Mouse (Mus musculus): ENCODE measurements at regions not wholly inside any gene's neighbourhood (a gene's known extent, or its start where the extent isn't known, plus 50 kb on each side); places are given as distances from the start of the nearest gene placed in this dataset.

- DNase-seq (ENCODE audit: low read depth, low spot score) = no peak
Measured at GRCm38 (mm10) chr8:34495974-34496373, 384.4 kb upstream of the Gm10131 start.

- no peak for DNase-seq (ENCODE audit: low read depth, low spot score)
Measured at GRCm38 (mm10) chr8:34488746-34489400, 377.3 kb upstream of the Gm10131 start.

DNA sequence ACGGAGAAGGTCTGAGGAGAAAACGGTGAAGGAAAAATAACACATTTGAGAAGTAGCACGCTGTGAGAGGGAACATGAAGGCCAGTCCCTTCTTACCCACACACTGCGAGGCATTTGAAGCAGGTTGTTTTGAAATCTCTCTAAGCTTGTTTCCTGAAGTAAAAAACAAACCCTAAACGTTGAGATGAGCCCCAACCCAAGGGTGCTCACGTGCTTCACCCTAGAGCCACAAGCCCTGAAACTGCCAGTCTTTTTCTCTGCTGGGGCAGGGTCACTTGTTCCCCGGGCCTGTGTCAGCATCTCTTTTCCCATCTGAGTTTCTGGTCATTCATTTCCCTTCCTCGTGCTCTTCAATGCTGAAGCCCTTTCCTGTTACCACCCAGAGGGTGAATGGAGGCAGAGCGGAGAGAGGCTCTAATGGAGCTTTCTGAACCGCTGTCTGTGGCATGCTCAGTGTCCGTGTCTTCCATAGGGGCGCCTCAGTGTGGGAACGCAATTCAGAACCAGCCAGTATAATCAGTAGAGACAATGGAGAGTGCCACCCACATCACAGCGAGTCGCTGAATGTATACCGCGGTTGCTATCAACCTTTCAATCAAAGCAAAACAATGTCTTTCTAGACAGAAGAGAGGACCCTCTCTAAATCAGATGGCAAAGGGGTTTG is 375.0 kb upstream of the Gm10131 start:
- no peak for DNase-seq (ENCODE audit: low read depth, low spot score)

GRCm38 (mm10) chr8:34485905-34486304 is 374.4 kb upstream of the Gm10131 start:
- no peak for DNase-seq (ENCODE audit: low read depth, low spot score)

DNA sequence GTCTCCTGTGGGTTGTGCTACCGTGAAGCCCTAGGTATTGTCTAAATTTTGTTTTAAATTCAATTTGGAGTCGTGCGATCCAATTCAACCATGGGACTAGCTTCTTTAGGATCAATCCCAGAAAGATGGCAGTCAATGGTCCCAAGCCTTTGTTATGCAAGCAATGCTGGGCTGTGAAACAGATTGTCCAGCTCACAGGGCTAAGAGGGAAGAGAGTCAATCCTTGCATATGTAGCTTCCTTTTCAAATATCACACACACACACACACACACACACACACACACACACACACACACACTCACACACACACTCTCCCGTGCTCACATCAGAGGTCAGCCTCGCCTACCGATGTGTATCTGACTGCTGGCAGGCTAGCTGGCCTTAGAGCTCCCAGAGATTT is 373.8 kb upstream of the Gm10131 start:
- no peak for DNase-seq (ENCODE audit: low read depth, low spot score)

- peak; percentile 64 for DNase-seq (ENCODE audit: low read depth, low spot score)
Measured at GRCm38 (mm10) chr8:34484551-34485335, 373.2 kb upstream of the Gm10131 start.

- DNase-seq (ENCODE audit: low read depth, low spot score) = no peak
Measured at GRCm38 (mm10) chr8:34483212-34483611, 371.7 kb upstream of the Gm10131 start.

DNA sequence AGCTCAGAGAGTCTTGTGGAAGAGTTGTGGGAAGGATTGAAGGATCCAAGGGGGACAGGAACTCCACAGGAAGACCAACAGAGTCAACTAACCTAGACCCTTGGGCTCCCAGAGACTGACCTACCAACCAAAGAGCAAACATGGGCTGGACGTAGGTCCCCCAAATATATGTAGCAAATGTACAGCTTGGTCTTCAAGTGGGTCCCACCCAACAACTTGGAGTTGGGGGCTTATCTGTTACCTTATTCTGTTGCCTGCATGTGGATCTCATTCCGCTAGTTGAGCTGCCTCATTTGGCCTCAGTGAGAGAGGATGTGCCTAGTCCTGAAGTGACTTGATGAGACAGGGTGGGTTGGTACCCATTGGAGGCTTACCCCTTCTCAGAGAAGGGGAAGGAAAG is 371.1 kb upstream of the Gm10131 start:
- DNase-seq (ENCODE audit: low read depth, low spot score) = no peak

GRCm38 (mm10) chr8:34480496-34480895 is 369.0 kb upstream of the Gm10131 start:
- DNase-seq (ENCODE audit: low read depth, low spot score) = no peak

DNA sequence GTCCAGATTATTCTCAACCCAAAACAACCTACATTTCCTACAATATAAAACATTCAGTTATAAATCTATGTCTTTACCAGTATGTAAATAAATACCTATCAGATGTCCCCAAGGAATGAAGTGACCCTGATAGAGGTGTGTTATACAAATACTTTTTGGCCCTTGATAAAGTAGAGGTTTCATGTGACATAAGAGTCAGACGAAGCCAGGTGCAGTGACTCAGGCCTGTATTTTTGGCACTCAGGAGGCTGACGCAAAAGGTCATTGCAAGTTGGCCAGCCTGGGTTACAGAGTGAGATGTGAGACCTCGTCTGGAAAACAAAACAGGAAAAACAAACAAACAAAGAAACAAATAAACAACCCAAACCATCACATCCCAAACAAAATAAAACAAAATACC is 367.4 kb upstream of the Gm10131 start:
- no peak for DNase-seq (ENCODE audit: low read depth, low spot score)

GRCm38 (mm10) chr8:34478465-34478864 is 366.9 kb upstream of the Gm10131 start:
- no peak for DNase-seq (ENCODE audit: low read depth, low spot score)

DNA sequence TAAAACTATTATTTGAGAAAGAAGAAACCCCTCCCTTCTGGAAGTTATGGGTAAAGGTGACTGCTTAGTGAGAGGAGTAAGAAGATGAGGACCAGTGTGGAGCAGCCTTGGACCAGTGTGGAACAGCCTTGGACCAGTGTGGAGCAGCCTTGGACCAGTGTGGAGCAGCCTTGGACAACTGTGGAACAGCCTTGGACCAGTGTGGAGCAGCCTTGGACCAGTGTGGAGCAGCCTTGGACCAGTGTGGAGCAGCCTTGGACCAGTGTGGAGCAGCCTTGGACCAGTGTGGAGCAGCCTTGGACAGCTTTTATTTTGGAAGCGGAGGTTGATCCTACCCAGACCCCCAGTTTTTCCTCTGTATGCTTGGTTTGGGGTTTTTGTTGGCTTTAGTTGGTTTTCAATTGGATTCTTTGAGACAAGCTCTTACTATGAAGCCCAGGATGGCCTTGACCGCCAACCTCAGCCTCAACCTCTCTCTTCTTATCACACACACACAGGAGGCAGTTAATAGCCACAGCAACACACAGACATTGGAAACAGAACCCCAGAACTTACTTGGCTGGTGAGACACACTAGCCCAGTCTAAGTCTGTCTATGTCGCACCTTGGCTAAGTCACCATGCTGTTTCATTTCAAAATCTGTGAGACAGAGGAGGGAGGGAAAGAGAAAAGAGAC is 364.7 kb upstream of the Gm10131 start:
- no peak for DNase-seq (ENCODE audit: low read depth, low spot score)

DNA sequence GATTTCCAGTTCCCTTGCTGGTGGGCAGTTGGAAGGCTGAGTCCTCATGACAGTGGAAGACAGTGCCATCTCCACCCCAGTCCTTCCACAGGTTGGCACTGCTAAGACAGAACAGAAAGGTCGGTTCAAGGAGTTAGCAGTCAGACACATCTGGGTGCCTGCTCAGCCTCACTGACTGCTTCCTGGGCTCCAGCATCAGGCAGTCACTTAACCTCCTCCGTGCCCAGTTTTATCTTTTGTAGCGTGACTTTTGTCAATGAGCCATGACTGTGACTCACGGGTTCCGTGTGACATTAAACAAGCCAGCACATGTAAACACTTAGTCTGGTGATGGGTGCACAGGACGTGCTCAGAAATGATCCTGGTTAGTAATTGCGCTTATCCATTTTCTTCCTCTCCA is 363.1 kb upstream of the Gm10131 start:
- DNase-seq (ENCODE audit: low read depth, low spot score) = no peak

DNA sequence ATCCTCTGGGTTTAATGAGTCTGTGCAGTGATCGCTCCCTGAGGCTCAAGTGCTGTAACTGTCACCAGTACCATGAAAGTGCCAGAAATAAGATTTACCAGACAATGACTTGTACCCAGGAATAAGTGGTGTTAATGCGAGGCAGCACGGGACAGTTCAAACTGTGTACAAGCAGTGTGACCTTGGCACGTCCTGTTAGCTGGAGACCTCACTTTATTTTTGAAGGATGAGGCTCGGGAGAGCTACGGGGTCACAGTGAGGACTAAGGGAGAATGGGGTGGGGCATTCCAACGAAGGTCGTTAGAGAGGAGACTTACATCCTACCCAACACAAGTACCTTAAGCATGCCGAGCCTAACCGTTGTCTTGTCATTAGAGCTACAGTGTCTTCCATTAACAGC is 362.2 kb upstream of the Gm10131 start:
- DNase-seq (ENCODE audit: low read depth, low spot score) = peak; percentile 20

DNA sequence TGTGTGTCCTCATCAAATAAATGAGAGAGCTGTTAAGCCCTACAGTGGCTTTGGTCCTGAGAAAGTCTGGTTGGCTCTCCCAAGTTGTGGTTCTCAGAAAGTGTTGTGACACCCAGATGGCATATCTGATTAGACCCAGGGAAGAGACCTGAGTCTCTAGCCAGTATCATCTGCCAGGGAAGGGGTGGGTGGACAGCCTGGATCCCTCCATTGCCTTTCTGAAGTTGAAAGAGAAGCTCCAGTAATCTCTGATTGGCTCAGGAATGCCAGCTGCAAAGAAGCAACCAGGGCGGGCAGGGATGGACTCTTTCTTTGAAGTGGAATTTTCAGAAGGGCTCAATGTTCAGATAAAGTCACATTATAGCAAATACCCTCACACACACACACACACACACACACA is 361.8 kb upstream of the Gm10131 start:
- no peak for DNase-seq (ENCODE audit: low read depth, low spot score)

DNA sequence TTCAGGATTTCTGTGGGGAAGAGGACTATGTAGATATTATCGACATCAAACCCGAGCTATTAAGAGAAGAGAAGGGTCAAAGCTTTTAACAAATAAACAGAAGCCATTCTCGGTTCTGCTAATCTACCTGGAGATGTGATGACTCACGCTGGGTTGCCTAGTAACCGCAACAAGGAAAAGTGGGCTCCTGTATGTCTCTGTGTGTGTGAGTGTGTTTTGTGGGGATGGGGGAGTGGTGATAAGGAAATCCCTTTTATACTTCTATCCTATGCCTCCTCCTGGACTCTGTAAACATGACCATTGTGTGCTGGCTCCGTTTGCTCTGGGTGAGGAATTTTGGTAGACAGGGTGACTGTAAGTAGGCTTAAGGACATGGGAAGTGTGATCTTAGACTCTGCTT is 361.3 kb upstream of the Gm10131 start:
- no peak for DNase-seq (ENCODE audit: low read depth, low spot score)

DNA sequence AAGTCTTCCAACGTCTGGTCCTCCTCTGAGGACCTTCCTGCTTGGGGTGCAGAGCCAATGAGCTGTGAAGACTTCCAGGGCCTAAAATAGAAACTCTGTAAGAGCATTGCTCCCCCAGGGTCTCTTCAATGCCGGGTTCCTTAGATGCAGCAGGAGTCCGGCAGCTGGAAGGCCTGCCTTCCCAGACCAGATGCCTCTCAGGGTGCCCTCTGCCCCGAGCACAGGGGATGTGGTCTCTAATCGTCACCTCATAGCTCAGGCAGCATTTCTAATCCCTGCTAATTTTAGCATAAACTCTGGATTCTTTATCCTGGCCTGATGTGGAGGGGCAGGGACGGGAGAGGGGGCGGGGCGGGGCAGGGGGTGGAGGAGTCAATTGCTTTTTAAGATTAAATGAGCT is 360.9 kb upstream of the Gm10131 start:
- DNase-seq (ENCODE audit: low read depth, low spot score) = no peak

DNA sequence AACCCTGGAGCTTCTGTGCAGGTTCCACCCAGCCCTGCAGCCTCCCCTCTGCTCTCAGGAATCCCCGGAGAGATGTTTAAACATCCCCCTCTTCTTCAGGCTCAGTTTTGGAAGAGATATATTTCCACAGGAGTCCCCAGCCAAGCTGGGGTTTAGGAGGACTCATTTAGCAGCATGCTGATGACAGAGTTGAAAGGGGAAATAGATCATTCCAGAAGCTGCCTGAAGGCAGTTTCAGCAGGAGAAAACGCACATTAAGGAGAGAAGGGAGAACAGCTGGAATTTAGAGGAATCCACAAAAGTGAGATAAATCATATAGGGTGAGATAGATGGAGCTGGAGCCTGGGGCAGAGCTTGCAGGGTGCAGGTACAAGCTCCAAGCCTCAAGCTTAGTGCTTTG is 357.6 kb upstream of the Gm10131 start:
- no peak for DNase-seq (ENCODE audit: low read depth, low spot score)

DNA sequence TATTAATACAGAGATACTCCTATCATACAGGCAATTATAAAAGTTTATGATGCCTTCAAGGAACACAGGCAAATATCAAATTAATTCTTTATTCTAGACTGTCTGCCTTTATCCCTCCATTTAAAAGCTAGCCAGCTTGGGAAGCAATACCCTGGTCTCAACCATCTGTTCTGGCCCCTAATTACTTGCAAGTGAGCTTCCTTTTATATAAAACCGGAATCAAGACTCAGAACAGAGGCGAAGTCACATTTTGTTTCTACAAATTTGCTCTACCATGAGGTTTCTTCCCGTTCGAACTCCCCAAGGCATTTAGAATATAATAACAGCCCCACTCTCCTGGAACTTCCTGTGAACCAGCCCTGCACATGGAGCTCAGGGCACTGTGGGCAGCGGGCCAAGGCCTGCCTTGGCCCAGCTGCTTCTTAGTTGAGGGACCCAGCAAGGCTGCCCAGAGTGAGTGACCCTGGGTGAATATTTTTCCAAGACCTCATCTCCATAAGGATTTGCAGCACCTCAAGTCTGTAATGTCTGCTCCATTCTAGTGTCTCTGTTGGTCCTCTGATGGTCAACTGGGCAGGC is 355.3 kb upstream of the Gm10131 start:
- no peak for DNase-seq (ENCODE audit: low read depth, low spot score)

- no peak for DNase-seq (ENCODE audit: low read depth, low spot score)
Measured at GRCm38 (mm10) chr8:34465398-34465797, 353.9 kb upstream of the Gm10131 start.

GRCm38 (mm10) chr8:34462262-34462661 is 350.7 kb upstream of the Gm10131 start:
- DNase-seq (ENCODE audit: low read depth, low spot score) = no peak

DNA sequence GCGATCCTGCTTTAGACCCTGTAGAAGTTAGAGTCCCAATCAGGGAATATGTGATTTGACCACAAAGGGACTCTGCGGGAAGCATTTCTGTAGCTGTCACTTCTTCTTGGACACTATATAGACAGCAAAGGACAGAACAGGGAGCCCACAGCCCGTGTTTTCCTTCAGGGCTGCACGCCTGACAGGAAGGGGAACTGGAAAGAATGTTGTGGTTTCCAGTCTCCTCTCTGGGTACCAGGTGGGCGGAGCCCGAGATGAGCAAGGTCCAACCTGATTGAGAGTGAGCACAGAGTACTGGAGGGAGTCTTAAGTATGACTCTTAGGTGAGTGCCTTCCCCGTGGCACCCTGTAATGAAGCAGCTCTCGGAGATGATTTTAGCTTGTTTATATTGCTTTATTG is 346.8 kb upstream of the Gm10131 start:
- DNase-seq (ENCODE audit: low read depth, low spot score) = no peak

All from ES-CJ7 (cell line).